Mouse (Mus musculus): ENCODE results near the gene Tmem176b. TPM values are rescaled to one million over a fixed set of nuclear protein-coding genes. Genes with fewer than 3 reads are reported as not detected.

Gene Tmem176b
- polyA plus RNA-seq (2012; fragmentation: generic; extraction: Trizol), result 8.0 TPM
- long read RNA-seq, experiment 1, transcript Tmem176b-203 (7 exons, 1,414 nt), result major isoform, 9 of 17 reads
- long read RNA-seq, experiment 1, partial matches to known transcripts, result 2 of 17 reads
- long read RNA-seq, experiment 1, other reads (novel, unspliced or antisense), result 2 of 17 reads
- long read RNA-seq, experiment 2, partial matches to known transcripts, result 0 of 3 reads
- long read RNA-seq, experiment 2, other reads (novel, unspliced or antisense), result 1 of 3 reads

- Histone ChIP-seq H3K4me3 (ENCODE audit: insufficient read depth, poor library complexity, severe bottlenecking) (peak within 1 kb of the TSS; percentile 25), H3K79me2 (ENCODE audit: control insufficient read depth, insufficient read depth) (peaks cover 25% of the 10 kb centered on the region), H3K27me3 (ENCODE audit: control insufficient read depth, insufficient read depth, insufficient read length) (no peaks in the 10 kb centered on the region), H3K79me3 (ENCODE audit: low read depth) (peaks cover 3% of the 10 kb centered on the region), H3ac (ENCODE audit: control insufficient read depth, insufficient read length, low read depth) (no peak within 1 kb of the TSS), H3K36me3 (ENCODE audit: control insufficient read depth, insufficient read depth) (no peaks in the 10 kb centered on the region)
- TF ChIP-seq MYOG (IDR thresholded peaks at IDR 0.05; ENCODE audit: control insufficient read depth, extremely low read depth, insufficient read length) (no peak), FOSL1 (IDR thresholded peaks at IDR 0.05; ENCODE audit: insufficient read depth, low read length, poor library complexity, severe bottlenecking) (no peak), CEBPB (IDR thresholded peaks at IDR 0.05; ENCODE audit: low read depth) (no peak), CTCF (IDR thresholded peaks at IDR 0.05; ENCODE audit: control insufficient read depth, insufficient read depth, insufficient read length) (no peak), MYOD1 (IDR thresholded peaks at IDR 0.05; ENCODE audit: control insufficient read depth, insufficient read length, low read depth) (no peak), MAX (IDR thresholded peaks at IDR 0.05) (no peak), USF1 (IDR thresholded peaks at IDR 0.05; ENCODE audit: low read depth) (no peak)
These were observed at the start of gene Tmem176b for GRCm38 (mm10) chr6:48840973-48841625. Gene Tmem176b (minus strand): TSS chr6:48841496.

- no peak for TF ChIP-seq MYOG (IDR thresholded peaks at IDR 0.05; ENCODE audit: control insufficient read depth, extremely low read depth, insufficient read length)
- no peak for TF ChIP-seq MAX (IDR thresholded peaks at IDR 0.05)
- TF ChIP-seq USF1 (IDR thresholded peaks at IDR 0.05; ENCODE audit: low read depth), result no peak
- TF ChIP-seq MYOD1 (IDR thresholded peaks at IDR 0.05; ENCODE audit: control insufficient read depth, insufficient read length, low read depth), result no peak
- TF ChIP-seq CTCF (IDR thresholded peaks at IDR 0.05; ENCODE audit: control insufficient read depth, insufficient read depth, insufficient read length), result no peak
- no peak for TF ChIP-seq CEBPB (IDR thresholded peaks at IDR 0.05; ENCODE audit: low read depth)
- TF ChIP-seq FOSL1 (IDR thresholded peaks at IDR 0.05; ENCODE audit: insufficient read depth, low read length, poor library complexity, severe bottlenecking), result no peak
- Histone ChIP-seq H3K36me3 (ENCODE audit: control insufficient read depth, insufficient read depth) (no peaks in the 10 kb centered on the region), H3ac (ENCODE audit: control insufficient read depth, insufficient read length, low read depth) (no peak overlapping the region), H3K79me3 (ENCODE audit: low read depth) (no peaks in the 10 kb centered on the region), H3K79me2 (ENCODE audit: control insufficient read depth, insufficient read depth) (no peaks in the 10 kb centered on the region), H3K27me3 (ENCODE audit: control insufficient read depth, insufficient read depth, insufficient read length) (no peaks in the 10 kb centered on the region), H3K4me3 (ENCODE audit: insufficient read depth, poor library complexity, severe bottlenecking) (no peak overlapping the region)
These were observed 35.3 kb upstream of the Tmem176b start for GRCm38 (mm10) chr6:48876510-48877135.

GRCm38 (mm10) chr6:48875515-48875914, 34.2 kb upstream of the Tmem176b start:
- Histone ChIP-seq H3K4me3 (ENCODE audit: insufficient read depth, poor library complexity, severe bottlenecking) (no peak overlapping the region), H3ac (ENCODE audit: control insufficient read depth, insufficient read length, low read depth) (no peak overlapping the region), H3K79me2 (ENCODE audit: control insufficient read depth, insufficient read depth) (no peaks in the 10 kb centered on the region), H3K36me3 (ENCODE audit: control insufficient read depth, insufficient read depth) (no peaks in the 10 kb centered on the region), H3K27me3 (ENCODE audit: control insufficient read depth, insufficient read depth, insufficient read length) (no peaks in the 10 kb centered on the region), H3K79me3 (ENCODE audit: low read depth) (no peaks in the 10 kb centered on the region)
- no peak for TF ChIP-seq MYOD1 (IDR thresholded peaks at IDR 0.05; ENCODE audit: control insufficient read depth, insufficient read length, low read depth)
- no peak for TF ChIP-seq MAX (IDR thresholded peaks at IDR 0.05)
- TF ChIP-seq FOSL1 (IDR thresholded peaks at IDR 0.05; ENCODE audit: insufficient read depth, low read length, poor library complexity, severe bottlenecking), result no peak
- TF ChIP-seq MYOG (IDR thresholded peaks at IDR 0.05; ENCODE audit: control insufficient read depth, extremely low read depth, insufficient read length), result no peak
- TF ChIP-seq USF1 (IDR thresholded peaks at IDR 0.05; ENCODE audit: low read depth), result no peak
- TF ChIP-seq CEBPB (IDR thresholded peaks at IDR 0.05; ENCODE audit: low read depth), result no peak
- no peak for TF ChIP-seq CTCF (IDR thresholded peaks at IDR 0.05; ENCODE audit: control insufficient read depth, insufficient read depth, insufficient read length)

- Histone ChIP-seq H3K36me3 (ENCODE audit: control insufficient read depth, insufficient read depth) (no peaks in the 10 kb centered on the region), H3K27me3 (ENCODE audit: control insufficient read depth, insufficient read depth, insufficient read length) (no peaks in the 10 kb centered on the region), H3K79me3 (ENCODE audit: low read depth) (no peaks in the 10 kb centered on the region), H3ac (ENCODE audit: control insufficient read depth, insufficient read length, low read depth) (no peak overlapping the region), H3K4me3 (ENCODE audit: insufficient read depth, poor library complexity, severe bottlenecking) (no peak overlapping the region), H3K79me2 (ENCODE audit: control insufficient read depth, insufficient read depth) (no peaks in the 10 kb centered on the region)
- TF ChIP-seq FOSL1 (IDR thresholded peaks at IDR 0.05; ENCODE audit: insufficient read depth, low read length, poor library complexity, severe bottlenecking) (no peak), USF1 (IDR thresholded peaks at IDR 0.05; ENCODE audit: low read depth) (no peak), CTCF (IDR thresholded peaks at IDR 0.05; ENCODE audit: control insufficient read depth, insufficient read depth, insufficient read length) (no peak)
These were observed 33.3 kb upstream of the Tmem176b start for GRCm38 (mm10) chr6:48874576-48874975.

GRCm38 (mm10) chr6:48872596-48872995, 31.3 kb upstream of the Tmem176b start, which contains the start of gene Aoc1:
Gene Aoc1 (plus strand): TSS chr6:48872896.
- H3K79me2 ChIP-seq (ENCODE audit: control insufficient read depth, insufficient read depth), result no peaks in the 10 kb centered on the region
- no peak within 1 kb of the TSS for H3ac ChIP-seq (ENCODE audit: control insufficient read depth, insufficient read length, low read depth)
- no peaks in the 10 kb centered on the region for H3K27me3 ChIP-seq (ENCODE audit: control insufficient read depth, insufficient read depth, insufficient read length)
- no peaks in the 10 kb centered on the region for H3K79me3 ChIP-seq (ENCODE audit: low read depth)
- H3K4me3 ChIP-seq (ENCODE audit: insufficient read depth, poor library complexity, severe bottlenecking), result no peak within 1 kb of the TSS
- H3K36me3 ChIP-seq (ENCODE audit: control insufficient read depth, insufficient read depth), result no peaks in the 10 kb centered on the region
- no peak for TF ChIP-seq MYOD1 (IDR thresholded peaks at IDR 0.05; ENCODE audit: control insufficient read depth, insufficient read length, low read depth)
- no peak for TF ChIP-seq CTCF (IDR thresholded peaks at IDR 0.05; ENCODE audit: control insufficient read depth, insufficient read depth, insufficient read length)
- TF ChIP-seq CEBPB (IDR thresholded peaks at IDR 0.05; ENCODE audit: low read depth), result no peak
- TF ChIP-seq MAX (IDR thresholded peaks at IDR 0.05), result no peak
- no peak for TF ChIP-seq USF1 (IDR thresholded peaks at IDR 0.05; ENCODE audit: low read depth)
- no peak for TF ChIP-seq FOSL1 (IDR thresholded peaks at IDR 0.05; ENCODE audit: insufficient read depth, low read length, poor library complexity, severe bottlenecking)
- no peak for TF ChIP-seq MYOG (IDR thresholded peaks at IDR 0.05; ENCODE audit: control insufficient read depth, extremely low read depth, insufficient read length)
